Mouse (Mus musculus): Measurements from ENCODE around the gene Rpl34.
A peak's percentile ranks its signal among the peaks of the same experiment; 100 is the strongest.

Rpl34 gene

GRCm38 (mm10) chr3:130730189-130730653, at the start of gene Rpl34:
Gene Rpl34, minus strand, starts transcription at chr3:130730398.
- peak; percentile 95 for DNase-seq

GRCm38 (mm10) chr3:130768172-130768571, 38.0 kb upstream of the Rpl34 start:
- DNase-seq, result no peak

GRCm38 (mm10) chr3:130764091-130764490, 33.9 kb upstream of the Rpl34 start:
- DNase-seq, result no peak

- peak; percentile 78 for DNase-seq
Measured at GRCm38 (mm10) chr3:130760711-130761435, 30.7 kb upstream of the Rpl34 start.

- no peak for DNase-seq
Measured at GRCm38 (mm10) chr3:130758157-130758841, 28.1 kb upstream of the Rpl34 start.

GRCm38 (mm10) chr3:130757117-130757852, 27.1 kb upstream of the Rpl34 start:
- no peak for DNase-seq

- DNase-seq, result no peak
Measured at GRCm38 (mm10) chr3:130749206-130749605, 19.0 kb upstream of the Rpl34 start.

GRCm38 (mm10) chr3:130746673-130747619, 16.7 kb upstream of the Rpl34 start:
- no peak for DNase-seq

- no peak for DNase-seq
Measured at GRCm38 (mm10) chr3:130737652-130738361, 7.6 kb upstream of the Rpl34 start.

GRCm38 (mm10) chr3:130736758-130737157, 6.6 kb upstream of the Rpl34 start:
- no peak for DNase-seq

- DNase-seq, result peak; percentile 27
Measured at GRCm38 (mm10) chr3:130729472-130730188, 568 bp downstream of the Rpl34 start.

GRCm38 (mm10) chr3:130727676-130728075, 2.5 kb downstream of the Rpl34 start:
- DNase-seq, result no peak

- DNase-seq, result no peak
Measured at GRCm38 (mm10) chr3:130727036-130727435, 3.2 kb downstream of the Rpl34 start.

- no peak for DNase-seq
Measured at GRCm38 (mm10) chr3:130725718-130726117, 4.5 kb downstream of the Rpl34 start.

GRCm38 (mm10) chr3:130722733-130723478, 7.3 kb downstream of the Rpl34 start:
- DNase-seq, result no peak

GRCm38 (mm10) chr3:130720225-130720624, 10.0 kb downstream of the Rpl34 start:
- no peak for DNase-seq

- DNase-seq, result no peak
Measured at GRCm38 (mm10) chr3:130718871-130719270, 11.3 kb downstream of the Rpl34 start.

GRCm38 (mm10) chr3:130716555-130716954, 13.6 kb downstream of the Rpl34 start:
- DNase-seq, result no peak

GRCm38 (mm10) chr3:130714775-130715568, 15.2 kb downstream of the Rpl34 start:
- peak; percentile 78 for DNase-seq
